Mouse (Mus musculus) heart, embryonic 16.5 days (tissue): ENCODE data around the gene Gm7544. TPM values are rescaled to one million over a fixed set of nuclear protein-coding genes. Genes with fewer than 3 reads are reported as not detected.
A peak's percentile ranks its signal among the peaks of the same experiment; 100 is the strongest.
"Not testable (repeated sequence)": the region's sequence is repeated elsewhere in the genome, so short reads cannot be mapped to it uniquely, and the experiment has no call there.

ENCODE experiments used
- ATAC-seq: fragments of 200-750 bp; cut with Nextera tagmentation; replicated peaks from 2 replicates; pipeline ENCODE4 v1.8.0; 2017; ENCODE audit warnings: moderate number of reproducible peaks; ENCODE audit not compliant: insufficient read depth, low FRiP score; ENCODE audit errors: extremely low read depth
- H3K27ac ChIP-seq: fragments of 300-500 bp; sonication (generic); 2 replicates; pipeline ENCODE4 v1.5.1; 2014; ENCODE audit warnings: mild to moderate bottlenecking, low read length, control low read depth, moderate library complexity
- H3K27me3 ChIP-seq: fragments of 300-500 bp; sonication (generic); 2 replicates; pipeline ENCODE4 v1.6.1; 2014; ENCODE audit warnings: low read length, mixed read lengths; ENCODE audit not compliant: control insufficient read depth, insufficient read depth
- H3K36me3 ChIP-seq: fragments of 300-500 bp; sonication (generic); 2 replicates; pipeline ENCODE4 v1.6.1; 2014; ENCODE audit not compliant: control insufficient read depth, insufficient read depth
- H3K4me1 ChIP-seq: fragments of 300-500 bp; sonication (generic); 2 replicates; pipeline ENCODE4 v1.6.1; 2014; ENCODE audit warnings: low read length, mixed read lengths; ENCODE audit not compliant: control insufficient read depth, insufficient read depth
- H3K4me2 ChIP-seq: fragments of 300-500 bp; sonication (generic); 2 replicates; pipeline ENCODE4 v1.6.1; 2014; ENCODE audit warnings: low read depth, mild to moderate bottlenecking, control low read depth, low read length
- H3K4me3 ChIP-seq: fragments of 300-500 bp; sonication (generic); 2 replicates; pipeline ENCODE4 v1.5.1; 2014; ENCODE audit warnings: mild to moderate bottlenecking, control low read depth, low read length
- H3K9ac ChIP-seq: fragments of 300-500 bp; sonication (generic); 2 replicates; pipeline ENCODE4 v1.6.1; 2014; ENCODE audit warnings: low read length, control low read depth
- H3K9me3 ChIP-seq: fragments of 300-500 bp; sonication (generic); replicated peaks from 2 replicates; pipeline ENCODE4 v1.6.1; 2016; ENCODE audit warnings: low read length; ENCODE audit not compliant: control insufficient read depth
- WGBS: fragments of 180-500 bp; shearing (Covaris S2); extraction: QIAGEN DNeasy Blood & Tissue Kit; methylation state at CpG from one replicate; pipeline ENCODE4 v1.1.7; 2014; 5-methylcytosine and 5-hydroxymethylcytosine counted together
- polyA plus RNA-seq: library from polyadenylated mRNA; unstranded; fragments of >200 nt; fragmentation: Nextera tagmentation; extraction: Ambion mirVana; gene quantifications from 2 replicates; pipeline ENCODE4 v1.2.1, GENCODE M21; 2015

The Gm7544 gene
- polyA plus RNA-seq, 1 experiment from 2014 or later: not detected

GRCm38 (mm10) chr1:82975750-82976149 lies 19.9 kb upstream of the Gm7544 start:
- 68% methylated on average over 5 of the region's 5 CpGs for WGBS
- H3K4me3 ChIP-seq: no peak overlapping the region

DNA sequence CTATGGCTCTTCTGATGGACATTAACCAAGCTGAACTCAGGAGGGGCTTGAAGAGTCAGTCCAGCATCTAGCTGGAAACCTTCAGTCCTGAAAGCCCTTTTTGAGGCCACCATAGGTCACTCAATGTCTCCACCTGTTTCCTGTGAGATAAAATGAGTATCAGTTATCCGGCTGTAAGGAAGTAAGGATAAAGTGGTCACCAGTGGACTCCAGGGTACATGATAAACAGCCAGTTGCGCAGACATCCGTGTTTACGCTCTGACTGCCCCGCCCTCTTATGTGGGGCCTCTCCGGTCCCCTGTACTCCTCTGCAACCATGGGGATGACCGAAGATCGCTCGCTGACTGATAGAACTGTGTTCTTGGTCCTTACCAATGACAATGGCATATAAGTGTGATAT lies 18.5 kb upstream of the Gm7544 start:
- Histone ChIP-seq H3K27ac (no peak overlapping the region), H3K4me1 (peaks cover 17% of the 10 kb centered on the region), H3K4me3 (no peak overlapping the region), H3K36me3 (no peaks in the 10 kb centered on the region), H3K4me2 (no peak overlapping the region), H3K9me3 (no peaks in the 10 kb centered on the region), H3K9ac (no peak overlapping the region), H3K27me3 (no peaks in the 10 kb centered on the region)
- ATAC-seq: peak; percentile 63; the same call in 1 of the 2 replicates
- WGBS: 65% methylated on average over 9 of the region's 9 CpGs

More at GRCm38 (mm10) chr1:82975750-82976149, 19.9 kb upstream of the Gm7544 start:
- H3K36me3 ChIP-seq: no peaks in the 10 kb centered on the region
- ATAC-seq: no peak
- H3K9ac ChIP-seq: no peak overlapping the region
- H3K9me3 ChIP-seq: no peaks in the 10 kb centered on the region
- H3K27ac ChIP-seq: no peak overlapping the region
- peaks cover 17% of the 10 kb centered on the region for H3K4me1 ChIP-seq
- no peaks in the 10 kb centered on the region for H3K27me3 ChIP-seq
- H3K4me2 ChIP-seq: no peak overlapping the region

GRCm38 (mm10) chr1:82973901-82974300 lies 18.1 kb upstream of the Gm7544 start:
- no peak overlapping the region for H3K27ac ChIP-seq
- H3K36me3 ChIP-seq: no peaks in the 10 kb centered on the region
- WGBS: 43% methylated on average over 6 of the region's 6 CpGs
- H3K27me3 ChIP-seq: no peaks in the 10 kb centered on the region
- no peaks in the 10 kb centered on the region for H3K9me3 ChIP-seq
- no peak overlapping the region for H3K4me3 ChIP-seq
- no peak for ATAC-seq
- peaks cover 17% of the 10 kb centered on the region for H3K4me1 ChIP-seq
- no peak overlapping the region for H3K4me2 ChIP-seq
- H3K9ac ChIP-seq: no peak overlapping the region

GRCm38 (mm10) chr1:82973244-82973643 lies 17.4 kb upstream of the Gm7544 start:
- H3K9me3 ChIP-seq: no peaks in the 10 kb centered on the region
- H3K4me1 ChIP-seq: peaks cover 17% of the 10 kb centered on the region
- 67% methylated on average over 1 of the region's 1 CpGs for WGBS
- H3K27me3 ChIP-seq: no peaks in the 10 kb centered on the region
- no peak overlapping the region for H3K27ac ChIP-seq
- no peak overlapping the region for H3K9ac ChIP-seq
- no peak for ATAC-seq
- no peaks in the 10 kb centered on the region for H3K36me3 ChIP-seq
- no peak overlapping the region for H3K4me2 ChIP-seq
- H3K4me3 ChIP-seq: no peak overlapping the region

GRCm38 (mm10) chr1:82972046-82972445 lies 16.2 kb upstream of the Gm7544 start:
- WGBS: 11% methylated on average over 4 of the region's 4 CpGs
- H3K36me3 ChIP-seq: no peaks in the 10 kb centered on the region
- 0 out of 2 replicates have a peak overlapping the region, but pooled peaks have one; percentile 29 for H3K9ac ChIP-seq
- ATAC-seq: peak; percentile 84
- H3K9me3 ChIP-seq: no peaks in the 10 kb centered on the region
- peaks cover 17% of the 10 kb centered on the region for H3K4me1 ChIP-seq
- H3K4me3 ChIP-seq: no peak overlapping the region
- H3K4me2 ChIP-seq: peak overlapping the region; percentile 34
- no peaks in the 10 kb centered on the region for H3K27me3 ChIP-seq
- peak overlapping the region; percentile 57 for H3K27ac ChIP-seq

DNA sequence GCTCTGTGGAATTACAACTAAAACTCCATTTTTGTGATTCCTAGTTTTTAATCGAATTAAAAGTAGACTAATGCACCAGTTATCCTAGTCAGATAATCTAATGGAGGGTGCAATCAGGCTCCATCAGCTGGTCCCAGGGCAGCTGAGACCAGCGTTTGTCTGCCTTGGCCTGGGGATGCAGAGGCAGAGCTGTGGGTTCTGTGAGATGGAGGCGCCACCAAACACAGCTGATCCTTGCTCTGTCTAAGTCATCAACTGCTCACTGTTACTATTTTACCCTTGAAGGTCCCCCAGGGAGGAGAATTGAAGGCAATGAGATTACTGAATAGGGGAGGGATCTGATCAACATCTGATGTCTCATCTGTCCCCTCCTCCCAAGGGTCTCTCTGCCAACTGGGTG lies 10.6 kb upstream of the Gm7544 start:
- ATAC-seq: no peak
- WGBS: 58% methylated on average over 3 of the region's 3 CpGs

GRCm38 (mm10) chr1:82959870-82960385 lies 4.1 kb upstream of the Gm7544 start, which contains the start of gene Gm47955:
Gene Gm47955 (plus strand): TSS chr1:82960286.
- H3K27me3 ChIP-seq: no peaks in the 10 kb centered on the region
- 81% methylated on average over 11 of the region's 11 CpGs for WGBS
- H3K36me3 ChIP-seq: no peaks in the 10 kb centered on the region

More for the DNA sequence above, 10.6 kb upstream of the Gm7544 start:
- no peaks in the 10 kb centered on the region for H3K27me3 ChIP-seq
- no peaks in the 10 kb centered on the region; the same call in 1 of the 2 replicates for H3K4me1 ChIP-seq
- no peak overlapping the region for H3K27ac ChIP-seq
- no peak overlapping the region for H3K4me3 ChIP-seq
- no peaks in the 10 kb centered on the region for H3K9me3 ChIP-seq
- H3K4me2 ChIP-seq: no peak overlapping the region
- no peak overlapping the region for H3K9ac ChIP-seq
- no peaks in the 10 kb centered on the region for H3K36me3 ChIP-seq

DNA sequence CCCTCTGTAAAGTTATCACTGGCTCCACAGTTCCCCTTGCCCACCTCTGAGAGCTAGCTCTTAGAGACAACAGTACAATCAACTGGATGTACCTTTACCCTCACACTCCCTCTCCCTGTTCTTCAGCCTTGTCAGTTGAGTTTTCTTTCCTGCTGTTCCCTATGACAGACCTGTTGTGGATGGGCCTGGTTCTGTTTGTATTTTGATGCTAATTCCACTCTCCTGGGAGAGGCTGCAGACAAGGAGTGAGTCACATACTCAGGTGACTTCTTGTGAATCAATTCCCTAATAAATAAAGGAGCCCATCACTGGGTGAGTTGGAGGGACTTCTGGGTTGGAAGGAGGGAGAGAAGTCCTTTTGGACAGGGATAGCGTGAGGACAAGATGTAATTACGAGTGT lies 7.2 kb downstream of the Gm7544 start:
- Histone ChIP-seq H3K27me3 (no peaks in the 10 kb centered on the region), H3K4me3 (no peak overlapping the region), H3K4me1 (no peaks in the 10 kb centered on the region), H3K9ac (no peak overlapping the region), H3K4me2 (no peak overlapping the region), H3K36me3 (no peaks in the 10 kb centered on the region), H3K9me3 (no peaks in the 10 kb centered on the region), H3K27ac (no peak overlapping the region)
- ATAC-seq: no peak
- 86% methylated on average over 2 of the region's 2 CpGs for WGBS

More at GRCm38 (mm10) chr1:82959870-82960385, 4.1 kb upstream of the Gm7544 start, which contains the start of gene Gm47955:
- Histone ChIP-seq H3K4me1 (no peaks in the 10 kb centered on the region), H3K9me3 (no peaks in the 10 kb centered on the region), H3K9ac (no peak within 1 kb of the TSS), H3K27ac (no peak within 1 kb of the TSS), H3K4me2 (no peak within 1 kb of the TSS), H3K4me3 (no peak within 1 kb of the TSS)
- ATAC-seq: no peak

DNA sequence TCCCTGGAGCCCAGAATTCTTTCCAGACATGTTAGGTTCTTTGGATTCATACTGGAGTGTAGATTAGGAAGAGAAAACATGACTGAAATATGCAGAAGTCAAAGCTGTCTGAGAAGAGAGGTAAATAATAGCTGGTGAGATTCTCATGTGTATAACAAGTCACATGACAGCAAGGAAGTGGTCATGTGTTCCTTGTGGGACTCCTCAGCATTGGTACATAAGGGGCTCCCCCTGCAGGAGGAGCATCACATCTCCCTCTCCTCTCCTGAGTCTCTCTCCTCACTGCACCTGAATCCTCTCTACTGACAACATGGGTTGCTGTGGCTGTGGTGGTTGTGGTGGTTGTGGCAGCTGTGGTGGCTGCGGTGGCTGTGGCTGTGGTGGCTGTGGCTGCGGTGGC lies 9.8 kb downstream of the Gm7544 start:
- H3K4me2 ChIP-seq, H3K4me3 ChIP-seq, H3K27ac ChIP-seq, H3K4me1 ChIP-seq, H3K27me3 ChIP-seq, H3K36me3 ChIP-seq, H3K9ac ChIP-seq, H3K9me3 ChIP-seq, ATAC-seq: not testable (repeated sequence)
- 100% methylated on average over 2 of the region's 2 CpGs for WGBS
